Mouse (Mus musculus) stomach, postnatal 0 days (tissue): ENCODE data around the gene Hddc2.

Source experiments
- CTCF ChIP-seq: IDR thresholded peaks from 2 replicates; pipeline ENCODE4 v1.5.1; 2016; ENCODE audit warnings: antibody characterized with exemption, low read depth, mild to moderate bottlenecking, moderate library complexity
- EP300 ChIP-seq: optimal IDR thresholded peaks from 2 replicates; pipeline ENCODE3; 2016; ENCODE audit warnings: antibody characterized with exemption

GRCm38 (mm10) chr10:31295705-31296104, 17.5 kb upstream of the Hddc2 start:
- TF ChIP-seq EP300 = no peak
- TF ChIP-seq CTCF = no peak
